Mouse (Mus musculus) urinary bladder, postnatal 0 days (tissue): ENCODE results near the gene Ssu72. TPM values are rescaled to one million over a fixed set of nuclear protein-coding genes. Genes with fewer than 3 reads are reported as not detected.

ENCODE experiments used
- polyA plus RNA-seq: library from polyadenylated mRNA; unstranded; fragments of >200 nt; fragmentation: Nextera tagmentation; extraction: Ambion mirVana; gene quantifications from 2 replicates; pipeline ENCODE4 v1.2.1, GENCODE M21; 2015

Gene Ssu72
- 133 and 144 TPM in 2 replicates for polyA plus RNA-seq

GRCm38 (mm10) chr4:155704721-155705591, at the start of gene Ssu72:
Gene Ssu72, plus strand, starts transcription at chr4:155704800.

GRCm38 (mm10) chr4:155668689-155669597, 35.7 kb upstream of the Ssu72 start, which contains the start of gene Mib2:
Gene Mib2, minus strand, starts transcription at chr4:155669198.

GRCm38 (mm10) chr4:155694111-155694481, 10.5 kb upstream of the Ssu72 start, which contains the start of gene Fndc10:
Gene Fndc10, plus strand, starts transcription at chr4:155694342.

GRCm38 (mm10) chr4:155734350-155734941, 29.8 kb downstream of the Ssu72 start, which contains the start of gene Tmem240:
Gene Tmem240, plus strand, starts transcription at chr4:155734800.

GRCm38 (mm10) chr4:155760613-155761355, 56.2 kb downstream of the Ssu72 start, which contains the start of gene Atad3a:
Gene Atad3a, minus strand, starts transcription at chr4:155761093.

GRCm38 (mm10) chr4:155774280-155774754, 69.7 kb downstream of the Ssu72 start, which contains the start of gene Vwa1:
Gene Vwa1, minus strand, starts transcription at chr4:155774698.

Other genes starting within 250 kb of the Ssu72 start
- not detected in 2 replicates for gene Tmem52, start 235.7 kb upstream of the Ssu72 start, polyA plus RNA-seq
- gene Gnb1, start 213.4 kb upstream of the Ssu72 start, polyA plus RNA-seq = 288 and 312 TPM in 2 replicates
- gene Nadk, start 142.4 kb upstream of the Ssu72 start, polyA plus RNA-seq = 66.8 and 68.5 TPM in 2 replicates
- gene Slc35e2, start 103.4 kb upstream of the Ssu72 start, polyA plus RNA-seq = 3.1 and 3.8 TPM in 2 replicates
- gene Cdk11b, start 79.9 kb upstream of the Ssu72 start, polyA plus RNA-seq = 45.0 and 53.4 TPM in 2 replicates
- gene Gm10563, start 59.4 kb upstream of the Ssu72 start, polyA plus RNA-seq = not detected in 2 replicates
- 143 and 158 TPM in 2 replicates for gene Mmp23, start 51.4 kb upstream of the Ssu72 start, polyA plus RNA-seq
- 10.8 and 11.4 TPM in 2 replicates for gene Mib2, start 35.6 kb upstream of the Ssu72 start, polyA plus RNA-seq
- 10.4 and 10.8 TPM in 2 replicates for gene Fndc10, start 10.5 kb upstream of the Ssu72 start, polyA plus RNA-seq
- gene Tmem240, start 30.0 kb downstream of the Ssu72 start, polyA plus RNA-seq = 0.35 and 0.58 TPM in 2 replicates
- 43.9 and 46.1 TPM in 2 replicates for gene Atad3a, start 56.3 kb downstream of the Ssu72 start, polyA plus RNA-seq
- gene Vwa1, start 69.9 kb downstream of the Ssu72 start, polyA plus RNA-seq = 47.5 and 51.7 TPM in 2 replicates
- 0.40 and 0.45 TPM in 2 replicates for gene Tmem88b, start 81.1 kb downstream of the Ssu72 start, polyA plus RNA-seq
- gene Ankrd65, start 85.6 kb downstream of the Ssu72 start, polyA plus RNA-seq = 0.16 and 0.24 TPM in 2 replicates
- gene Mrpl20, start 98.1 kb downstream of the Ssu72 start, polyA plus RNA-seq = 437 and 466 TPM in 2 replicates
- gene Ccnl2, start 107.7 kb downstream of the Ssu72 start, polyA plus RNA-seq = 104 and 106 TPM in 2 replicates
- gene Aurkaip1, start 126.5 kb downstream of the Ssu72 start, polyA plus RNA-seq = 119 and 125 TPM in 2 replicates
- gene Mxra8, start 134.9 kb downstream of the Ssu72 start, polyA plus RNA-seq = 126 and 133 TPM in 2 replicates
- 5.5 and 8.2 TPM in 2 replicates for gene Dvl1, start 142.6 kb downstream of the Ssu72 start, polyA plus RNA-seq
- gene Tas1r3, start 158.6 kb downstream of the Ssu72 start, polyA plus RNA-seq = 0.12 and 0.15 TPM in 2 replicates
- 11.3 and 12.5 TPM in 2 replicates for gene Cptp, start 164.6 kb downstream of the Ssu72 start, polyA plus RNA-seq
- 27.6 and 27.8 TPM in 2 replicates for gene Ints11, start 164.7 kb downstream of the Ssu72 start, polyA plus RNA-seq
- gene Pusl1, start 187.0 kb downstream of the Ssu72 start, polyA plus RNA-seq = 37.0 and 40.7 TPM in 2 replicates
- gene Acap3, start 187.0 kb downstream of the Ssu72 start, polyA plus RNA-seq = 9.9 and 10.4 TPM in 2 replicates
- gene Ube2j2, start 239.0 kb downstream of the Ssu72 start, polyA plus RNA-seq = 69.0 and 72.3 TPM in 2 replicates